Mouse (Mus musculus) hindbrain, embryonic 14.5 days (tissue): ENCODE measurements around the gene Vmn1r89. TPM values are rescaled to one million over a fixed set of nuclear protein-coding genes. Genes with fewer than 3 reads are reported as not detected.
A peak's percentile ranks its signal among the peaks of the same experiment; 100 is the strongest.

ENCODE experiments used
- ATAC-seq: fragments of 200-750 bp; cut with Nextera tagmentation; 2 replicates; pipeline ENCODE4 v1.8.0; 2017; ENCODE audit warnings: moderate number of reproducible peaks, mild to moderate bottlenecking, moderate TSS enrichment, moderate library complexity; ENCODE audit not compliant: low FRiP score
- DNase-seq: peaks from one replicate; pipeline ENCODE4 v3.0.0-alpha.2; 2015; ENCODE audit warnings: low spot score
- H3K27ac ChIP-seq: fragments of 300-500 bp; sonication (generic); 2 replicates; pipeline ENCODE4 v1.5.1; 2014; ENCODE audit warnings: mild to moderate bottlenecking, moderate library complexity
- H3K27me3 ChIP-seq: fragments of 300-500 bp; sonication (generic); 2 replicates; pipeline ENCODE4 v1.6.1; 2014; ENCODE audit warnings: mild to moderate bottlenecking, low read length, mixed read lengths; ENCODE audit not compliant: control insufficient read depth, insufficient read depth
- H3K36me3 ChIP-seq: fragments of 300-500 bp; sonication (generic); replicated peaks from 2 replicates; pipeline ENCODE4 v1.6.1; 2014; ENCODE audit not compliant: control insufficient read depth, insufficient read depth
- H3K4me1 ChIP-seq: fragments of 300-500 bp; sonication (generic); replicated peaks from 2 replicates; pipeline ENCODE4 v1.6.1; 2014; ENCODE audit warnings: antibody characterized with exemption, low read length, mixed read lengths; ENCODE audit not compliant: control insufficient read depth, insufficient read depth
- H3K4me2 ChIP-seq: fragments of 300-500 bp; sonication (generic); replicated peaks from 2 replicates; pipeline ENCODE4 v1.6.1; 2014; ENCODE audit warnings: mild to moderate bottlenecking, moderate library complexity
- H3K4me3 ChIP-seq: fragments of 300-500 bp; sonication (generic); replicated peaks from 2 replicates; pipeline ENCODE4 v1.5.1; 2014; ENCODE audit warnings: mild to moderate bottlenecking, low read length
- H3K9ac ChIP-seq: fragments of 300-500 bp; sonication (generic); 2 replicates; pipeline ENCODE4 v1.6.1; 2014
- H3K9me3 ChIP-seq: fragments of 300-500 bp; sonication (generic); 2 replicates; pipeline ENCODE4 v1.6.1; 2016; ENCODE audit warnings: low read length; ENCODE audit not compliant: control insufficient read depth
- WGBS: fragments of 180-500 bp; shearing (Covaris S2); extraction: QIAGEN DNeasy Blood & Tissue Kit; methylation state at CpG from one replicate; pipeline ENCODE4 v1.1.7; 2014; 5-methylcytosine and 5-hydroxymethylcytosine counted together
- polyA plus RNA-seq: library from polyadenylated mRNA; unstranded; fragments of >200 nt; fragmentation: Nextera tagmentation; extraction: Ambion mirVana; gene quantifications from 2 replicates; pipeline ENCODE4 v1.2.1, GENCODE M21; 2014

Vmn1r89 gene
- not detected in 2 replicates for polyA plus RNA-seq

GRCm38 (mm10) chr7:13212720-13213119, at the start of gene Vmn1r89:
Gene Vmn1r89, plus strand, starts transcription at chr7:13213020.
- Histone ChIP-seq H3K27ac (no peak within 1 kb of the TSS), H3K4me2 (no peak within 1 kb of the TSS), H3K9ac (no peak within 1 kb of the TSS), H3K4me3 (no peak within 1 kb of the TSS), H3K9me3 (no peaks in the 10 kb centered on the region), H3K4me1 (no peaks in the 10 kb centered on the region), H3K36me3 (no peaks in the 10 kb centered on the region), H3K27me3 (no peaks in the 10 kb centered on the region)
- no peak for DNase-seq
- no peak for ATAC-seq

GRCm38 (mm10) chr7:13260746-13261700, 48.2 kb downstream of the Vmn1r89 start:
- no peaks in the 10 kb centered on the region for H3K27me3 ChIP-seq
- peak; percentile 2 for DNase-seq
- H3K9me3 ChIP-seq, result no peaks in the 10 kb centered on the region
- H3K36me3 ChIP-seq, result no peaks in the 10 kb centered on the region; the same call in 1 of the 2 replicates
- WGBS, result 46% methylated on average over 50 of the region's 50 CpGs
- no peaks in the 10 kb centered on the region for H3K4me1 ChIP-seq
- H3K4me3 ChIP-seq, result no peak overlapping the region
- no peak overlapping the region for H3K4me2 ChIP-seq
- no peak overlapping the region for H3K9ac ChIP-seq
- no peak overlapping the region for H3K27ac ChIP-seq
- 0 out of 2 replicates have a peak, but pooled peaks have one; percentile 40 for ATAC-seq

GRCm38 (mm10) chr7:13263851-13264250, 51.0 kb downstream of the Vmn1r89 start:
- 86% methylated on average over 5 of the region's 5 CpGs for WGBS
- ATAC-seq, result no peak

DNA sequence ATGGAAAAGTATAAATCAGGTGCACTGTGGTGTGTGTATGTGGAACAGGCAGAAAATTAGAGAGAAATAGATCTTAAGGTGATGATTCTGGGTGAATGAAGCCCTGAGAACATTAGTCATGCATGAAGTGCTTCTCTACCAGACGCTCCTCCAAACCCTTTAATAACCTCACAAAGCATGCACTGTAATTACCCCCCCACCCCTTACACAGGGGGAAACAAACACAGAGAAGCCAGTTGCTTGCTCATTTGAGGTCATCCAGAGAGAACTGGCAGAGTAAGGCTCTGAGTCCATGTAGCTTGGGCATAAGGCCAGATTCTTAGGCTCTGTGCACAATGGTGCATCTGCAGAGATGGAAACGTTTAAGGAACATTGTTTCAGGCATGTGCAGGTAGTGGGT, 51.6 kb downstream of the Vmn1r89 start:
- Histone ChIP-seq H3K9me3 (no peaks in the 10 kb centered on the region), H3K9ac (no peak overlapping the region), H3K4me2 (no peak overlapping the region), H3K4me1 (no peaks in the 10 kb centered on the region), H3K27me3 (no peaks in the 10 kb centered on the region), H3K4me3 (no peak overlapping the region), H3K36me3 (no peaks in the 10 kb centered on the region; the same call in 1 of the 2 replicates), H3K27ac (no peak overlapping the region)
- 45% methylated on average over 2 of the region's 2 CpGs for WGBS
- DNase-seq (no peak), ATAC-seq (no peak)

More at GRCm38 (mm10) chr7:13263851-13264250, 51.0 kb downstream of the Vmn1r89 start:
- Histone ChIP-seq H3K4me1 (no peaks in the 10 kb centered on the region), H3K4me3 (no peak overlapping the region), H3K27ac (no peak overlapping the region), H3K9ac (no peak overlapping the region), H3K4me2 (no peak overlapping the region), H3K9me3 (no peaks in the 10 kb centered on the region), H3K36me3 (no peaks in the 10 kb centered on the region; the same call in 1 of the 2 replicates), H3K27me3 (no peaks in the 10 kb centered on the region)
- DNase-seq, result no peak

DNA sequence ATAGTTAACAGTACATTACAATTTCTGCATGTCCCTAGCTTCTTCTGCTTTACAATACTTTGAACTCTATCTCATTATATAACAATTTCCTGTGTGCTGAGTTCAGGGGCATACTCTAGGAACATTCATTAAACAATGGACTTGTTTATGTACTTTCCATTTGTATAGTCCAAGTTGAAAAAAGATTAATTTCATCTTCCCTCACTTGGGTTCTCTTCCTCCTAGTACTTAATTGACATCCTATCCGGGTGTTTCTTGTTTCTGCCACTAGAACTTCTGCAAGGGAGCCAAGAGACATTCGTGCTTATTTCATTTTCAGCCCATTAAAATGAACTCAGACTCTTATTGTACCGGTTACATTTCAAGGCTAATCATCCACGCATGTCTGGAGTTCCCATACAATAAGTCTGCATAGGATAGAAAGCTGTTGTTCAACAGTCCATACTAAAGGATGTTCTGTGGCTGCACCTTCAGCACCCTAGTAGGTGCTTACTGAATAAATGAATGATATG, 56.0 kb downstream of the Vmn1r89 start:
- no peak overlapping the region for H3K27ac ChIP-seq
- H3K27me3 ChIP-seq, result no peaks in the 10 kb centered on the region
- WGBS, result 95% methylated on average over 4 of the region's 4 CpGs
- no peak overlapping the region for H3K4me3 ChIP-seq
- no peaks in the 10 kb centered on the region for H3K9me3 ChIP-seq
- H3K9ac ChIP-seq, result no peak overlapping the region
- no peaks in the 10 kb centered on the region for H3K4me1 ChIP-seq
- H3K4me2 ChIP-seq, result no peak overlapping the region
- ATAC-seq (no peak), DNase-seq (no peak)
- H3K36me3 ChIP-seq, result peaks cover 4% of the 10 kb centered on the region; the same call in 1 of the 2 replicates

- H3K4me3 ChIP-seq, result no peak overlapping the region
- 73% methylated on average over 11 of the region's 11 CpGs for WGBS
- no peak for DNase-seq
- no peaks in the 10 kb centered on the region for H3K27me3 ChIP-seq
- no peak overlapping the region for H3K4me2 ChIP-seq
- no peaks in the 10 kb centered on the region for H3K9me3 ChIP-seq
- peaks cover 10% of the 10 kb centered on the region for H3K36me3 ChIP-seq
- H3K4me1 ChIP-seq, result no peaks in the 10 kb centered on the region
- H3K9ac ChIP-seq, result no peak overlapping the region
- no peak for ATAC-seq
- H3K27ac ChIP-seq, result no peak overlapping the region
Measured at GRCm38 (mm10) chr7:13269394-13269793, 56.6 kb downstream of the Vmn1r89 start.

Other genes starting within 250 kb of the Vmn1r89 start
- gene Zfp324, start 247.2 kb upstream of the Vmn1r89 start, polyA plus RNA-seq, result 12.2 and 13.9 TPM in 2 replicates
- gene Zfp446, start 235.2 kb upstream of the Vmn1r89 start, polyA plus RNA-seq, result 6.6 and 8.9 TPM in 2 replicates
- 0.14 and 0.29 TPM in 2 replicates for gene Slc27a5, start 214.8 kb upstream of the Vmn1r89 start, polyA plus RNA-seq
- 268 and 271 TPM in 2 replicates for gene Trim28, start 213.9 kb upstream of the Vmn1r89 start, polyA plus RNA-seq
- 37.9 and 40.8 TPM in 2 replicates for gene Zbtb45, start 203.0 kb upstream of the Vmn1r89 start, polyA plus RNA-seq
- gene Chmp2a, start 178.2 kb upstream of the Vmn1r89 start, polyA plus RNA-seq, result 173 and 184 TPM in 2 replicates
- 178 and 179 TPM in 2 replicates for gene Ube2m, start 174.7 kb upstream of the Vmn1r89 start, polyA plus RNA-seq
- gene Mzf1, start 158.3 kb upstream of the Vmn1r89 start, polyA plus RNA-seq, result 6.2 and 6.4 TPM in 2 replicates
- gene Vmn1r85, start 117.8 kb upstream of the Vmn1r89 start, polyA plus RNA-seq, result 0.11 and 0.21 TPM in 2 replicates
- gene Vmn1r86, start 93.1 kb upstream of the Vmn1r89 start, polyA plus RNA-seq, result not detected in 2 replicates
- not detected in 2 replicates for gene Vmn1r87, start 72.9 kb upstream of the Vmn1r89 start, polyA plus RNA-seq
- gene Vmn1r88, start 53.5 kb upstream of the Vmn1r89 start, polyA plus RNA-seq, result not detected in 2 replicates
- 32.7 and 37.7 TPM in 2 replicates for gene Lig1, start 64.3 kb downstream of the Vmn1r89 start, polyA plus RNA-seq
- gene Zswim9, start 65.7 kb downstream of the Vmn1r89 start, polyA plus RNA-seq, result 4.6 and 6.2 TPM in 2 replicates
- gene Pla2g4c, start 111.6 kb downstream of the Vmn1r89 start, polyA plus RNA-seq, result 0.50 and 0.68 TPM in 2 replicates
- not detected in 2 replicates for gene Cabp5, start 185.1 kb downstream of the Vmn1r89 start, polyA plus RNA-seq
- gene Bsph1, start 237.8 kb downstream of the Vmn1r89 start, polyA plus RNA-seq, result not detected in 2 replicates